Comparison of ENCODE assay signal across 13 mouse cellular contexts in genomic region chr7:118475008-118475705, GRCm38 (mm10). TPM values are rescaled to one million over a fixed set of nuclear protein-coding genes. Genes with fewer than 3 reads are reported as not detected.
A peak's percentile ranks its signal among the peaks of the same experiment; 100 is the strongest.
DNase-seq lines count a peak whose midpoint lies in the region; ATAC-seq and TF ChIP-seq lines count a peak whose summit lies in the region.
"Had no signal": no experiment of that assay in that cellular context is flagged by ENCODE, and none has a peak within 500 bp of the region (broad histone marks: within the 10 kb centered on the region; RNA-seq: fewer than 3 reads in every experiment).

No protein-coding gene starts in this region.

- peak; percentile 58 for DNase-seq in kidney, adult 2 months
- peak; percentile 79 for DNase-seq in MN1 (ENCODE audit: low spot score)
- DNase-seq in heart, adult 8-10 months (ENCODE audit: low spot score): peak; percentile 69
- DNase-seq in right cerebral cortex, postnatal 36 days (ENCODE audit: low spot score in 2 of 2): no peak
- no peak for DNase-seq in embryo, embryonic 10.5 days (ENCODE audit: low spot score)
- DNase-seq: liver, embryonic 13.5 days; thymus, postnatal 25 days had no signal

- peaks cover 10% of the 10 kb centered on the region; the same call in 1 of the 2 replicates for H3K9me3 ChIP-seq in kidney, embryonic 16.5 days (ENCODE audit: low read length)
- H3K9me3 ChIP-seq in kidney, embryonic 15.5 days (replicated peaks): no peaks in the 10 kb centered on the region
- H3K9me3 ChIP-seq: liver, embryonic 13.5 days had no signal

- no peak for TF ChIP-seq POLR2A in kidney, adult 2 months (IDR thresholded peaks at IDR 0.05; ENCODE audit: low read depth, low read length)

- H3K4me1 ChIP-seq in kidney, adult 2 months (ENCODE audit: control insufficient read depth, insufficient read depth, low read length): no peaks in the 10 kb centered on the region
- H3K4me1 ChIP-seq in kidney, embryonic 16.5 days (ENCODE audit: insufficient read depth, low read length): peaks cover 19% of the 10 kb centered on the region
- H3K4me1 ChIP-seq in kidney, embryonic 15.5 days: peaks cover 29% of the 10 kb centered on the region

- H3K4me2 ChIP-seq in kidney, embryonic 16.5 days (replicated peaks; ENCODE audit: low read depth, low read length): no peak overlapping the region
- no peak overlapping the region for H3K4me2 ChIP-seq in kidney, embryonic 15.5 days
- H3K4me2 ChIP-seq: liver, embryonic 13.5 days; midbrain, embryonic 11.5 days had no signal

- H3K27me3 ChIP-seq in kidney, adult 2 months (replicated peaks; ENCODE audit: control insufficient read depth, insufficient read depth, low read length): no peaks in the 10 kb centered on the region
- H3K27me3 ChIP-seq in kidney, embryonic 16.5 days (ENCODE audit: insufficient read depth, low read length): no peaks in the 10 kb centered on the region
- H3K27me3 ChIP-seq in kidney, embryonic 15.5 days: no peaks in the 10 kb centered on the region
- H3K27me3 ChIP-seq: liver, embryonic 13.5 days had no signal

- ATAC-seq in kidney, embryonic 16.5 days (ENCODE audit: low FRiP score, low TSS enrichment): no peak
- ATAC-seq in kidney, embryonic 15.5 days (replicated peaks; ENCODE audit: low FRiP score): no peak

- no peak overlapping the region for H3K9ac ChIP-seq in kidney, embryonic 16.5 days (replicated peaks; ENCODE audit: low read length)
- H3K9ac ChIP-seq in kidney, embryonic 15.5 days: no peak overlapping the region
- H3K9ac ChIP-seq: liver, embryonic 13.5 days had no signal

- no peak overlapping the region for H3K27ac ChIP-seq in kidney, adult 2 months (ENCODE audit: insufficient read depth, low read depth, low read length)
- no peak overlapping the region for H3K27ac ChIP-seq in kidney, embryonic 16.5 days (ENCODE audit: low read length)
- H3K27ac ChIP-seq in kidney, embryonic 15.5 days: 0 out of 2 replicates have a peak overlapping the region, but pooled peaks have one; percentile 41
- H3K27ac ChIP-seq: forebrain, embryonic 10.5 days; kidney, postnatal 0 days; liver, embryonic 13.5 days had no signal

- H3K36me3 ChIP-seq in kidney, adult 2 months (ENCODE audit: control insufficient read depth, insufficient read depth, low read length): no peaks in the 10 kb centered on the region
- no peaks in the 10 kb centered on the region for H3K36me3 ChIP-seq in kidney, embryonic 16.5 days (ENCODE audit: insufficient read depth, low read length)
- no peaks in the 10 kb centered on the region for H3K36me3 ChIP-seq in kidney, embryonic 15.5 days
- H3K36me3 ChIP-seq: forebrain, embryonic 10.5 days; liver, embryonic 13.5 days had no signal

- H3K4me3 ChIP-seq in kidney, adult 2 months (ENCODE audit: insufficient read depth, low read depth, low read length): no peak overlapping the region
- H3K4me3 ChIP-seq in kidney, embryonic 16.5 days (ENCODE audit: low read length): no peak overlapping the region
- no peak overlapping the region for H3K4me3 ChIP-seq in kidney, embryonic 15.5 days (replicated peaks)
- H3K4me3 ChIP-seq: forebrain, embryonic 10.5 days; liver, embryonic 13.5 days had no signal

- 81% methylated on average over 7 of the region's 7 CpGs for WGBS in kidney, adult 2 months
- WGBS in kidney, embryonic 16.5 days: 78% methylated on average over 7 of the region's 7 CpGs
- WGBS in kidney, embryonic 15.5 days: 83% methylated on average over 7 of the region's 7 CpGs

- TF ChIP-seq CTCF in kidney, adult 2 months (conservative IDR thresholded peaks at IDR 0.05; ENCODE audit: insufficient read depth, insufficient read length, low read depth, low read length): no peak

RNA-seq across cellular contexts. Expression of gene Itpripl2, which starts 16.6 kb away (rescaled TPM):
- polyA plus RNA-seq in kidney, adult 2 months (2012; rRNA removed): 6.9 and 7.9 TPM in 2 replicates
- 3.8 and 4.7 TPM in 2 replicates for polyA plus RNA-seq in kidney, embryonic 16.5 days (2015; fragmentation: Nextera tagmentation; extraction: Ambion mirVana)
- total RNA-seq in heart, adult 8-10 months (2022): 10 to 100 TPM; 15.0 to 23.1 (median 19.3) TPM
- polyA plus RNA-seq in kidney, embryonic 15.5 days (2015; fragmentation: Nextera tagmentation; extraction: Ambion mirVana): 4.6 and 5.1 TPM in 2 replicates

RNA-seq across cellular contexts. Expression of gene Syt17, which starts 27.1 kb away (rescaled TPM):
- 10.6 and 11.9 TPM in 2 replicates for polyA plus RNA-seq in kidney, adult 2 months (2012; rRNA removed)
- polyA plus RNA-seq in kidney, embryonic 16.5 days (2015; fragmentation: Nextera tagmentation; extraction: Ambion mirVana): 12.6 and 13.3 TPM in 2 replicates
- 1 to 10 TPM in 1 of 4 experiments, under 1 TPM in 3; 0.84 to 1.0 (median 0.96) TPM for total RNA-seq in heart, adult 8-10 months (2022)
- polyA plus RNA-seq in kidney, embryonic 15.5 days (2015; fragmentation: Nextera tagmentation; extraction: Ambion mirVana): 10.3 and 11.6 TPM in 2 replicates
- total RNA-seq: granulocyte monocyte progenitor cell, adult 5-6 weeks had no signal

RNA-seq across cellular contexts. Expression of gene Coq7, which starts 58.0 kb away (rescaled TPM):
- 75.9 and 82.6 TPM in 2 replicates for polyA plus RNA-seq in kidney, adult 2 months (2012; rRNA removed)
- polyA plus RNA-seq in kidney, embryonic 16.5 days (2015; fragmentation: Nextera tagmentation; extraction: Ambion mirVana): 144 and 158 TPM in 2 replicates
- total RNA-seq in heart, adult 8-10 months (2022): 100 to 1,000 TPM; 124 to 136 (median 130) TPM
- 136 and 137 TPM in 2 replicates for polyA plus RNA-seq in kidney, embryonic 15.5 days (2015; fragmentation: Nextera tagmentation; extraction: Ambion mirVana)

Comparison
In these comparisons a context has a peak if more than half of its experiments do, and no peak if none do; other contexts are left out.
1. DNase-seq: peak in kidney, adult 2 months (single experiment), MN1 (single experiment) and heart, adult 8-10 months (single experiment); none in right cerebral cortex, postnatal 36 days (0 of 2) and embryo, embryonic 10.5 days (single experiment).